Mouse (Mus musculus): ENCODE measurements at regions not wholly inside any gene's neighbourhood (a gene's known extent, or its start where the extent isn't known, plus 50 kb on each side); places are given as distances from the start of the nearest gene placed in this dataset.

- DNase-seq, result no peak
Observed at GRCm38 (mm10) chr9:30848249-30848648, 74.0 kb downstream of the Adamts15 start.

GRCm38 (mm10) chr9:30845609-30846290 lies 76.5 kb downstream of the Adamts15 start:
- DNase-seq, result no peak

- peak; percentile 80 for DNase-seq
Observed at GRCm38 (mm10) chr9:30844079-30844563, 78.1 kb downstream of the Adamts15 start.

DNA sequence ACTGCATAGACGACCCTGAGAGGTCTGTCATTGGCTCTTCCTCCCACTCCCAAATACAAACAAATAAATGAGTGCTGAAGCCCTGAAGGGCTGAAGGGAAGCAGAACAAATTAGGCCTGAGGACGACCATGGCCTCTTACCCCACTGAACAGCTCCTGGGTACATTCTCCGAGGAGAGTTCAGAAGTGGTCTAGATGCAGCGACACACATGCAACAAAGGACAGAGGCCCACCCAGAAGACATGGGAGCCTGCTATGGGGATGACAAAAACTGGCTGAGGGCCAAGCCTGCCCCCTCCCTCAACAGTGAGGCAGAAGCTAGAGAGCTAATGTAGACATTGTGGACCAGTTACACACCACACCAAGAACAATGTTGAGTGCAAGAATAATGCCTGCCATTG lies 87.3 kb downstream of the Adamts15 start:
- DNase-seq, result no peak

GRCm38 (mm10) chr9:30834565-30834905 lies 87.7 kb downstream of the Adamts15 start:
- DNase-seq, result no peak

DNA sequence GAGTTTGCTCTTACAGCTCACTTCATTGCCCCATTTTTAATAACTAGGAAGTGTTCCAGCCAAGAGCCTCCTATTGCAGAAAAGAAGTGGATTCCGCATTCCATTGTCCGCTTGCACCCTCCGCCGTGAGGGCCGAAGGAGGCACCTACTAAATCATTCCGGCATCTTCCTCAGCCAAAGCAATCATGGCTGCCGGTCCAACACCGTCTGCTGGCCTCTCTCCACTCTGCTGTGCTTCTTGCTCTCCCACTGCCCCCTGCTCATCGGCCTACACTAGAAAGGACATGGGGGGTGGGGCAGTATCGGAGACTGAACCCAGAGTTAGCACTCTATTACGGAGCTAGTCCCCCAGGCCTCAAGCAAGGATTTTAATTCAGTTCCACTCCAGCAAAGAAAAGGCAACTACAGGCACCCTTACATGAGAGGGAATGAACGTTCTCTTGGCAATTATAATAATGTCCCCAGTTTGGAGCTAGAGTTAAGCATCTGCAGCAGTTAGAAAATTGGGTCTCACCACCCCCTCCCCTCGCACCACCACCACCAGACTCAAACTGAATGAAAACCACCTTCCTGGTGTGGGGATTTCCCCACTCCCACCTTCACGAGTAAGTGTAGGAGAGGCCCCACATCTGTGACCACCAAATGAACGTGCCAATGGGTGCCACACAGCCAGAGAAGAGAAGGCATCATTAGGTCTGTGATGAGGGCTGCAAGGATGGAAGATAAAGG lies 88.3 kb downstream of the Adamts15 start:
- peak; percentile 52 for DNase-seq

DNA sequence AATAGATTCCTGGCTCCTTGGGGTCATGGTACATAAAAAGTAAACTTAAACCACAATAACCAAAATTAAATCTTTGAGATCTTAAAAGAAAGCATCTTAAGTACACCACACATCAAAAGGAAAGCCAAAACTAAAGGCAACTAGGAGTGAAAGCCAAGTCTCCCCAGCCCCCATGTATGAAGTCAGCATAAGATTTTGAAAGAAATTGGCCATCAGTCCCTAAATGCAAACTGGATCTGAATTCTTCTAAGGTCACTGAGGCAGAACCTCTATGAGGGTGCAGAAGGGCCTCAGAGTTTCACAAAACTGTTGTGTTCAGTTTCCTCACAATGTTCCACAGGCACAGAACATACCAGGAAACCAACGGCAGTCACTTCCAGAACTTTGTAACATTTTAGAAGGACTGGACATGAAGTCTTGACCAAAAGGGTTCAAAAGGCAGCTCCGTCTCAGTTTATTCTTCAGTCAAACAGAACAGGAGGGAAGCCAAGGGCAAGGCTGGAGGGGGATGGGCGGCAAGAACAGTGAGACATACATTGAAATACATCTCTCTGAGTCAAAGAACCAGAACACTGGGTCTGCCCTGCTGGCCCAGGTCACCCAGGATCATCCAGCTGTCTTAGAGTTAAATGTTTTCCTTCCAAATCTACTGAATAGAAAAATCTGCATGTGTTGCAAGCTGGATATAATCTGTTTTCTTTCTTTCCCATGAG lies 92.9 kb downstream of the Adamts15 start:
- peak; percentile 75 for DNase-seq

DNA sequence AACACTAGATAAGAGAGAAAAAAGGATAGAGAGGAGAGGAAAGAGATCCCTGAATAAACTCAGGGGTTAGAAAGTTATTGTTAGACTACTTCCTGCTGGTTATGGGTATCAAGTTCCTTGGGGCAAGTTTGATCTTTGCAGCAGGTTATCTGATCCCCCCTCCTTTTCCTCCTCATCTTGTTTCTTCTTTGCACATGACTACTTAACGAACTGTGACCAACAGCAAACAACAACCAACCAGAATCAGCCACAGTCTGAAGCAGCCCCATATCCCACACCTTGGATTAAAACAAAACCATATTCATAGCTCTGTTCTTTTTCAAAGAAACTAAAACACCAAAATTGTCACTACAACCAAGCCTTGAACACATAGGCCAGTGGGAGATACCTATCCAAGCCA lies 94.5 kb downstream of the Adamts15 start:
- no peak for DNase-seq

GRCm38 (mm10) chr9:30824056-30824625 lies 98.1 kb downstream of the Adamts15 start:
- DNase-seq, result peak; percentile 69

DNA sequence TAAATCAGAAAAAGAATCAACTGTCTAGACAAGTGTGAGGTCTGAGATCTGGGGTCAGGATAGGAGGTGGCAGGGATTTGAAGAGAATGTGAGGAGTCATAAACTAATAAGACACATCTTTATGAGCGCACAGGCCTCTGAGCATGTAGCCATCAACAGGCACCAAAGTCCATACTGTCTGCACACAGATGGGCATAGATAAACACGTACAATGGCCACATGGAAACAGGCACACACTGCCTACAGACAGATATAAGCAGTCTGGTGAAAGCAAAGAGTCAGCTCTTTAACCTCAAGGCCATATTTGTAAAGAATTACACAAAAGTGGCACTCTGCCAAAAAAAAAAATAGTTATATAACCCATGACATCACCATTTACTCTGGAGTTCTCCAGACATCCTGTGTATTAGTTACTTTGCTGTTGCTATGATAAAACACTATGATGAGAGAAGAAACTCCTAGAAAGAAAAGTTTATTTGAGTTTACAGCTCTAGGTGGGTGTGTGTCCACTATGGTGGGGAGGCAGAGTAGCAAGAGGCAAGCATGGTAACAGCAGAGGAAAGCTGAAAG lies 101.4 kb downstream of the Adamts15 start:
- no peak for DNase-seq

- no peak for DNase-seq
Observed at GRCm38 (mm10) chr9:30813246-30813645, 109.0 kb downstream of the Adamts15 start.

DNA sequence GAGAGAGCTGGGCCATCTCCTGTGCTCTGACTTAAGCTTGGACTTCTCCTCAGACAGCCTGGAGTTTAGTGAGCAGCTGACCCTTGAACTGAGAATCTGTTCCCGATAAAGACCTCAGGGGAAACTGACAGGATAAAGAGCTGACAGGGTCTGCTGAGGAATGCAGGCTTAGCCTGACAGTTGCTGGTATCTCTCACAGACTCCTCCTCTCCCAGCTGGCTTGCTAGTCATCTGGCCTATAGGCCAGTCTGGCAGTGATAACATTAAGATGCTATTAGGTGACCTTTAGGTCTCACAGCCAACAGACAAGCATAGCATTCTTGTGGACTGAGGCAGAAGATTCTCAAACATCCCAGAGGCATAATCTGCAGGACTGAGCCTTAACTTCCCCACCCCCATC lies 111.4 kb downstream of the Adamts15 start:
- DNase-seq, result peak; percentile 16

DNA sequence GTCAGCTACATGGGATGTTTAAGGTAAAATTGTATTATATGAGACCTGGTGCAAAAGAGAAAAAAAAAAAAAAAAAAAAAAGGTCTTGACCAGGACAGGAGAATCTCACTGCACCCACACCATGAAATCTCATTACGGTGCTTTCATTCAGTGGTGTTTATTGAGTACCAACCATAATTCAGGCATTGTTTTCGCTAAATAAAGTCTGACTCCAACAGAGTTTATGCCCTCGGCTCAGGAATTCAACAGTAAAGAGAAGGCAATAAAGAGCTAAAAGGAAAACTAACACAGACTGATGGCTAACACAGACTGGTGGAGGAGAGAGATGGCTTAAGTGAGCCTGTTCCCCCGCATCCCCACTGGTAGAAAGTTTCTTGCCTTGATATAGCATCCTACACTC lies 112.0 kb downstream of the Adamts15 start:
- no peak for DNase-seq

GRCm38 (mm10) chr9:30808863-30809491 lies 113.3 kb downstream of the Adamts15 start:
- DNase-seq, result peak; percentile 55

DNA sequence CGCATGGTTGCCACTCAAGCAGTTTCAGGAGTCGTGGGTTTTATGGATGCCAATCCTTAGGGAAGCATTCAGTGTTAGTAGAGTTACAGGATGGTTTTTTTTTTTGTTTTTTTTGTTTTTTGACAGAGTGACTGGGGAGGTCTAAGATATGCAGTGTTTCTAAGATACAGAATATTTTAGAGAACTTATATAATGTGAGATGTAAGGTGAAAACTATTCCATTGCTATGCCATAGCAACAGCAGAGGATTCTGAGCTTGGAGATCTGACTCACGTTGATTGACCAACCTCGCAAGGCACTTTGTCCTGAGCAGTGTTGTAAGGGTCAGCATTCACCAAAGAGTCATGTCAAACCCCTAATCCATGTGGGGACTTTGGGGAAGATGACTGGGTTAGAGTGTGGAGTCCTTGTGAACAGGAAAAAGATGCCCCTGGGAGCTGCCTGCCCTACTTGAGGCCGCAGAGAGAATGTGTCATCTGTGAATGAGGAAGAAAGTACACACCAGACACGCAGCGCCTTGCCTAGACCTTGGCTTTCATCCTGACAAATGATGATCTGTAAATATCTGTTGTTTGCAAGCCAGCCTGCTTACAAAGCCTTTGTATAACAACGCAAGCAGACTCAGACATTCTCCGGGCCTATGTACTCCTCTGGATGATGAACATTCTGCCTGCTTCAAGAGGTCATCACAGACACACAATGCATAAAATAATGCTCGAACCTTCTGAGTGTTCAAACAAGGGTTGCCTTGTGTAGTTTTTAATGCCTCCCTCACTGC lies 118.3 kb downstream of the Adamts15 start:
- DNase-seq, result peak; percentile 18

GRCm38 (mm10) chr9:30802826-30803225 lies 119.4 kb downstream of the Adamts15 start:
- DNase-seq, result peak; percentile 18

GRCm38 (mm10) chr9:30794701-30795407 lies 127.4 kb downstream of the Adamts15 start:
- DNase-seq, result no peak

- DNase-seq, result no peak
Observed at GRCm38 (mm10) chr9:30781221-30781620, 141.0 kb downstream of the Adamts15 start.

DNA sequence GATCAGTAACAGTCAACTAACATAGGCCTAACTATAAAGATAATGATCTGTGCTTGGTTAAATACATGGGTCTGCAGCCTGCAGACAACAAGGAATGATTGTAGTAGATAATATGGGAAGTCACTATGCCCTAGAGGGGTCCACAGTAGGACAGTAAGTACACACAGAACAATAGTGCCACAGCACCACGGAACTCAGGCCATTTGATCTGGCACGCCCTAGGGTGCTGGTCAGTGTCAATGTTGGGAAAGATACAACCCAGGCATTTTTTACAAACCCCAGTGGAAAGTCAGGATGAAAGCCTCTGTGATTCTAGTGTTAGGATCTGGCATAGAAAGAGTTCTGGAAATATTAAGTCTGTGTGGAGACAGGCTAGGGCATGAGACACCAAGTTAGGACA lies 144.4 kb downstream of the Adamts15 start:
- DNase-seq, result no peak

GRCm38 (mm10) chr9:30775161-30775560 lies 147.1 kb downstream of the Adamts15 start:
- no peak for DNase-seq

GRCm38 (mm10) chr9:30772456-30772855 lies 149.8 kb downstream of the Adamts15 start:
- DNase-seq, result no peak
